Mouse (Mus musculus) limb, embryonic 11.5 days (tissue): Measurements from ENCODE around the gene Rragd. TPM values are rescaled to one million over a fixed set of nuclear protein-coding genes. Genes with fewer than 3 reads are reported as not detected.
"Not testable (repeated sequence)": the region's sequence is repeated elsewhere in the genome, so short reads cannot be mapped to it uniquely, and the experiment has no call there.

Experiments used
- ATAC-seq: fragments of 200-750 bp; cut with Nextera tagmentation; 2 replicates; pipeline ENCODE4 v1.8.0; 2017; ENCODE audit warnings: low read depth; ENCODE audit not compliant: insufficient number of reproducible peaks, low FRiP score, low TSS enrichment
- DNase-seq: peaks from one replicate; pipeline ENCODE4 v3.0.0-alpha.2; 2015; ENCODE audit warnings: low spot score
- H3K27ac ChIP-seq: fragments of 300-500 bp; sonication (generic); replicated peaks from 2 replicates; pipeline ENCODE4 v1.5.1; 2014; ENCODE audit warnings: low read depth, mild to moderate bottlenecking, low read length
- H3K27me3 ChIP-seq: fragments of 300-500 bp; sonication (generic); 2 replicates; pipeline ENCODE4 v1.6.1; 2014; ENCODE audit warnings: mild to moderate bottlenecking, low read length, mixed read lengths; ENCODE audit not compliant: control insufficient read depth, insufficient read depth
- H3K36me3 ChIP-seq: fragments of 300-500 bp; sonication (generic); 2 replicates; pipeline ENCODE4 v1.6.1; 2014; ENCODE audit warnings: mild to moderate bottlenecking, low read length, moderate library complexity, mixed read lengths; ENCODE audit not compliant: control insufficient read depth, insufficient read depth
- H3K4me1 ChIP-seq: fragments of 300-500 bp; sonication (generic); 2 replicates; pipeline ENCODE4 v1.6.1; 2014; ENCODE audit warnings: low read length, mixed read lengths; ENCODE audit not compliant: control insufficient read depth, insufficient read depth
- H3K4me2 ChIP-seq: fragments of 300-500 bp; sonication (generic); 2 replicates; pipeline ENCODE4 v1.6.1; 2014; ENCODE audit warnings: low read depth, mild to moderate bottlenecking, moderate library complexity; ENCODE audit not compliant: severe bottlenecking
- H3K4me3 ChIP-seq: fragments of 300-500 bp; sonication (generic); 2 replicates; pipeline ENCODE4 v1.5.1; 2014; ENCODE audit warnings: low read depth, low read length
- H3K9ac ChIP-seq: fragments of 300-500 bp; sonication (generic); 2 replicates; pipeline ENCODE4 v1.6.1; 2014; ENCODE audit warnings: mild to moderate bottlenecking, low read length
- H3K9me3 ChIP-seq: fragments of 300-500 bp; sonication (generic); 2 replicates; pipeline ENCODE4 v1.6.1; 2016; ENCODE audit warnings: low read length; ENCODE audit not compliant: control insufficient read depth
- WGBS: fragments of 180-500 bp; shearing (Covaris S2); extraction: QIAGEN DNeasy Blood & Tissue Kit; methylation state at CpG from one replicate; pipeline ENCODE4 v1.1.7; 2014; 5-methylcytosine and 5-hydroxymethylcytosine counted together
- polyA plus RNA-seq: library from polyadenylated mRNA; unstranded; fragments of >200 nt; fragmentation: Nextera tagmentation; extraction: Ambion mirVana; gene quantifications from 2 replicates; pipeline ENCODE4 v1.2.1, GENCODE M21; 2014

Rragd gene
- polyA plus RNA-seq, 1 experiment from 2014 or later: 25.8 TPM

DNA sequence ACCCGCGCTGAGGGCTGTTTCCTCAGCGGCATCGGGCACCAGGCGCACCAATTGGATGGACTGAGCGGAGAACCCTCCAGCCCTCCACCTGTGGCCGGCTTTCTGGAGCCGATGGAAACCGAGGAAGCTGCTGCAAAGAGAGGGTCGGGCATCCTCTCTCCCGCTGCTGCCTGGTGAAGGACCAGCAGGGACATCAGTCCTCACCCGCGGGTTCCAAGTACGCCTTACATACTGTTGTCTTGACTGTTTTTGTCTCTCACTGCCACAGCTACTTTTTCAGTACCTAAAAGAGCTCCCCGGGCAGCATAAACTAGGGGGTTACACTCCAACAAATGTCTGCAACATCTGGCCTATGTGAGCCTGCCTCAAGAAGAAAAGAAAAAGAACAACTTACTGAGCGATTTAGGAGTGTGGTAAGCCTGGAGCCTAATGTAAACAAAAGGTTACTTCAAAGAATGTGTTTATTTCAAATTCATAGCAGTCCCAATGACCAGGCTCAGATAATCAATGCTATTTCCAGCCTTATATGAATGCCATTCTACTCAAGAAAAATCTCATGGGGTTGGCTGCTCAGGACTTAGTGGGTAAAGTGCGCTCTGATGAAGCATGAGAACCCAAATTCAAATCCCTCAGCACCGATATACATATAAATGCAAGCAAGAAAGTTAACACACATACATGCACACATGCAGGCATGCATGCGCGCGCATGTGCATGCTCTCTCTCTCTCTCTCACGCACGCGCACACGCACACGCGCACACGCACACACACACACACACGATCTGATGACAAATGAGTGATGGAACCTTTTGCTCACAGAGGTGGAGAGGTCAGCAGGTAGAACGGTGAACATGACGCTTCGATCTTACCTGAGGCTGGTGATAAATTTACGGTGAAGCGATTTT is 31.5 kb upstream of the Rragd start:
- Histone ChIP-seq H3K27ac (no peak overlapping the region), H3K9ac (peak overlapping the region; percentile 68; the same call in 1 of the 2 replicates), H3K27me3 (0 out of 2 replicates have a peak, but pooled peaks cover 5% of the 10 kb centered on the region), H3K4me1 (peaks cover 7% of the 10 kb centered on the region; the same call in 1 of the 2 replicates), H3K4me3 (peak overlapping the region; percentile 60), H3K9me3 (no peaks in the 10 kb centered on the region), H3K4me2 (peak overlapping the region; percentile 94), H3K36me3 (no peaks in the 10 kb centered on the region)
- 8% methylated on average over 34 of the region's 34 CpGs for WGBS
- DNase-seq (peak; percentile 62), ATAC-seq (0 out of 2 replicates have a peak, but pooled peaks have one; percentile 12)

DNA sequence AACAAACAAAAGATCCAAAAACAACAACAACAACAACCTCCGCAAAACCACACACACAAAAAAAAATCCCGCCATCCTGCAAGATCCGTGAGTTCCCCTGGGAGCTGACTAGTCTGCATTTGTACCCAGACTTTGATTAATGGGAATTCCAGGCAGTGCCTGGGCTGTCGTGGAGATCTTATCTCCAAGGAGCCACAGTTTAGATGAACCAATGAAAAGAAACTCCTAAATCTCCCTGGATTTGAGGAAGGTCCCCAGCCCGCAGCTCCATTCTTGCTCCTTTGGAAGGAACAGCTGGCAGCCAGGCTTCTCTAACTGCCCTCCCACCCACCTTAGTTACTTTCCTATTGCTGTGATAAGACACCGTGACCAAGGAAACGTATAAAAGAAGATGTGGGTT is 30.2 kb upstream of the Rragd start:
- Histone ChIP-seq H3K4me2 (peak overlapping the region; percentile 94; the same call in 1 of the 2 replicates), H3K4me3 (no peak overlapping the region), H3K27me3 (0 out of 2 replicates have a peak, but pooled peaks cover 5% of the 10 kb centered on the region), H3K4me1 (peaks cover 7% of the 10 kb centered on the region; the same call in 1 of the 2 replicates), H3K9me3 (no peaks in the 10 kb centered on the region), H3K9ac (no peak overlapping the region), H3K27ac (no peak overlapping the region), H3K36me3 (no peaks in the 10 kb centered on the region)
- DNase-seq: no peak
- 6% methylated on average over 7 of the region's 7 CpGs for WGBS
- no peak for ATAC-seq

GRCm38 (mm10) chr4:32956423-32956822 is 26.4 kb upstream of the Rragd start:
- H3K27ac ChIP-seq: no peak overlapping the region
- no peaks in the 10 kb centered on the region for H3K9me3 ChIP-seq
- no peak for DNase-seq
- H3K9ac ChIP-seq: no peak overlapping the region
- WGBS: 57% methylated on average over 2 of the region's 2 CpGs
- H3K4me2 ChIP-seq: no peak overlapping the region
- no peak for ATAC-seq
- 0 out of 2 replicates have a peak, but pooled peaks cover 3% of the 10 kb centered on the region for H3K27me3 ChIP-seq
- H3K36me3 ChIP-seq: no peaks in the 10 kb centered on the region
- H3K4me3 ChIP-seq: no peak overlapping the region
- peaks cover 2% of the 10 kb centered on the region; the same call in 1 of the 2 replicates for H3K4me1 ChIP-seq

- Histone ChIP-seq H3K36me3 (no peaks in the 10 kb centered on the region), H3K4me3 (no peak overlapping the region), H3K4me1 (no peaks in the 10 kb centered on the region), H3K27me3 (no peaks in the 10 kb centered on the region), H3K9ac (no peak overlapping the region), H3K9me3 (no peaks in the 10 kb centered on the region), H3K27ac (no peak overlapping the region), H3K4me2 (no peak overlapping the region)
- 75% methylated on average over 3 of the region's 3 CpGs for WGBS
- no peak for ATAC-seq
- no peak for DNase-seq
Observed at GRCm38 (mm10) chr4:32961394-32961793, 21.4 kb upstream of the Rragd start.

DNA sequence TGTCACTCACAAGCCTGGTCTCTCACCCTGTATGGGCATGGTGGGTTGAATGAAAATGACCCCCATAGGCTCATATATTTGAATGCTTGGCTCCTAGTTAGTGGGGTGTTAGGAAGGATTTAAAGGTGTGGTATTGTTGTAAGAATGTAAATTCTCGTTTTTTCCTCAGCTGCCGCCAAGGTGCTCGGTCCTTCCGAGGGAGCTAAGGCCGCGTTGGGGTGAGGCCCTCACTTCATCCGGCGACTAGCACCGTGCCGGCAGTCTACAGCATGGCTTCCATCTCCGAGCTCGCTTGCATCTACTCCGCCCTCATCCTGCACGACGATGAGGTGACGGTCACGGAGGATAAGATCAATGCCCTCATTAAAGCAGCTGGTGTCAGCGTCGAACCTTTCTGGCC is 18.2 kb upstream of the Rragd start:
- DNase-seq, H3K4me3 ChIP-seq, H3K4me2 ChIP-seq, H3K27me3 ChIP-seq, H3K4me1 ChIP-seq, H3K9me3 ChIP-seq, H3K36me3 ChIP-seq, ATAC-seq, H3K27ac ChIP-seq, H3K9ac ChIP-seq: not testable (repeated sequence)
- 87% methylated on average over 19 of the region's 19 CpGs for WGBS

DNA sequence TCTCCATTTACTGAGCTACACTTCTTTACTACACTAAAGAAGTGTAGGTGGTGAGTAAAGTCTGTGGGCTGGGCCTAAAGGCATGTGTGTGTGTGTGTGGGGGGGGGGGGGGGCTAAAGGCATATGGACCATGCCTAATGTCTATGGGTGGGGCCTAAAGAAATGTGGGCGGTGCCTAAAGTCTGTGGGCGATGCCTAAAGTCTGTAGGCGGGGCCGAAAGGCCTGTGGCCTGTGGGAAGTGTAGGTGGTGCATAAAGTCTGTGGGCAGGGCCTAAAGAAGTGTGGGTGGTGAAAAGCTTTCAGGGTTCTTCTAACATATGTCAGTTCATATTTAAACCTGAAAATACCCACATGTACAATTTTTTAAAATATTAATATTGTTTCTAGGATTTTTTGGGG is 5.5 kb upstream of the Rragd start:
- no peak overlapping the region for H3K4me3 ChIP-seq
- no peaks in the 10 kb centered on the region; the same call in 1 of the 2 replicates for H3K27me3 ChIP-seq
- H3K27ac ChIP-seq: no peak overlapping the region
- no peaks in the 10 kb centered on the region; the same call in 1 of the 2 replicates for H3K9me3 ChIP-seq
- ATAC-seq: no peak
- WGBS: 90% methylated on average over 4 of the region's 4 CpGs
- no peak overlapping the region for H3K4me2 ChIP-seq
- no peak for DNase-seq
- peaks cover 4% of the 10 kb centered on the region; the same call in 1 of the 2 replicates for H3K4me1 ChIP-seq
- H3K9ac ChIP-seq: no peak overlapping the region
- no peaks in the 10 kb centered on the region for H3K36me3 ChIP-seq

- no peak for ATAC-seq
- Histone ChIP-seq H3K9ac (no peak overlapping the region), H3K36me3 (no peaks in the 10 kb centered on the region), H3K4me2 (no peak overlapping the region), H3K27me3 (no peaks in the 10 kb centered on the region; the same call in 1 of the 2 replicates), H3K4me1 (peaks cover 9% of the 10 kb centered on the region; the same call in 1 of the 2 replicates), H3K9me3 (no peaks in the 10 kb centered on the region), H3K27ac (no peak overlapping the region), H3K4me3 (no peak overlapping the region)
- WGBS: 79% methylated on average over 3 of the region's 3 CpGs
- no peak for DNase-seq
Observed at GRCm38 (mm10) chr4:32980061-32980460, 2.8 kb upstream of the Rragd start.

- no peak overlapping the region for H3K4me2 ChIP-seq
- WGBS: 14% methylated on average over 5 of the region's 5 CpGs
Observed at GRCm38 (mm10) chr4:32981617-32982016, 1.2 kb upstream of the Rragd start.

More at GRCm38 (mm10) chr4:32981617-32982016, 1.2 kb upstream of the Rragd start:
- no peak for ATAC-seq
- Histone ChIP-seq H3K27ac (no peak overlapping the region), H3K4me3 (0 out of 2 replicates have a peak overlapping the region, but pooled peaks have one; percentile 8), H3K9ac (no peak overlapping the region), H3K27me3 (no peaks in the 10 kb centered on the region; the same call in 1 of the 2 replicates), H3K9me3 (no peaks in the 10 kb centered on the region), H3K36me3 (no peaks in the 10 kb centered on the region), H3K4me1 (peaks cover 11% of the 10 kb centered on the region; the same call in 1 of the 2 replicates)
- DNase-seq: no peak
